Mouse (Mus musculus): Measurements from ENCODE around the gene Hormad1. TPM values are rescaled to one million over a fixed set of nuclear protein-coding genes. Genes with fewer than 3 reads are reported as not detected.

Hormad1 gene
- polyA plus RNA-seq (2011; ENCODE audit: insufficient read depth, insufficient read length, low replicate concordance, missing spikeins): not detected in 2 replicates

GRCm38 (mm10) chr3:95559437-95559836, at the start of gene Hormad1:
Gene Hormad1, plus strand, starts transcription at chr3:95559677.
- TF ChIP-seq POLR2A (IDR thresholded peaks at IDR 0.05; ENCODE audit: borderline replicate concordance, control insufficient read depth, low read depth, low read length) (no peak), CTCF (IDR thresholded peaks at IDR 0.05; ENCODE audit: control insufficient read depth, insufficient read depth, low read length) (no peak)
- Histone ChIP-seq H3K4me3 (replicated peaks; ENCODE audit: control insufficient read depth, low read depth, low read length) (no peak within 1 kb of the TSS), H3K4me1 (ENCODE audit: control insufficient read depth, insufficient read depth, low read length) (no peaks in the 10 kb centered on the region), H3K27ac (ENCODE audit: control insufficient read depth, insufficient read depth, low read depth, low read length, poor library complexity) (no peak within 1 kb of the TSS; the same call in 1 of the 2 replicates)
- 90% methylated on average over 27 of the region's 27 CpGs for WGBS

GRCm38 (mm10) chr3:95511611-95512180, 47.8 kb upstream of the Hormad1 start:
- no peak overlapping the region for H3K4me3 ChIP-seq (replicated peaks; ENCODE audit: control insufficient read depth, low read depth, low read length)
- H3K27ac ChIP-seq (ENCODE audit: control insufficient read depth, insufficient read depth, low read depth, low read length, poor library complexity): no peak overlapping the region
- H3K4me1 ChIP-seq (ENCODE audit: control insufficient read depth, insufficient read depth, low read length): peaks cover 4% of the 10 kb centered on the region; the same call in 1 of the 2 replicates
- TF ChIP-seq POLR2A (IDR thresholded peaks at IDR 0.05; ENCODE audit: borderline replicate concordance, control insufficient read depth, low read depth, low read length) (no peak), CTCF (IDR thresholded peaks at IDR 0.05; ENCODE audit: control insufficient read depth, insufficient read depth, low read length) (no peak)
- WGBS: 8% methylated on average over 9 of the region's 9 CpGs

GRCm38 (mm10) chr3:95516614-95517041, 42.8 kb upstream of the Hormad1 start:
- H3K4me3 ChIP-seq (replicated peaks; ENCODE audit: control insufficient read depth, low read depth, low read length): no peak overlapping the region
- TF ChIP-seq CTCF (IDR thresholded peaks at IDR 0.05; ENCODE audit: control insufficient read depth, insufficient read depth, low read length): no peak
- TF ChIP-seq POLR2A (IDR thresholded peaks at IDR 0.05; ENCODE audit: borderline replicate concordance, control insufficient read depth, low read depth, low read length): no peak
- peaks cover 13% of the 10 kb centered on the region for H3K4me1 ChIP-seq (ENCODE audit: control insufficient read depth, insufficient read depth, low read length)
- peak overlapping the region; percentile 65 for H3K27ac ChIP-seq (ENCODE audit: control insufficient read depth, insufficient read depth, low read depth, low read length, poor library complexity)
- WGBS: 58% methylated on average over 3 of the region's 3 CpGs

- TF ChIP-seq POLR2A (IDR thresholded peaks at IDR 0.05; ENCODE audit: borderline replicate concordance, control insufficient read depth, low read depth, low read length) (no peak), CTCF (IDR thresholded peaks at IDR 0.05; ENCODE audit: control insufficient read depth, insufficient read depth, low read length) (peak; percentile 87)
- Histone ChIP-seq H3K4me3 (replicated peaks; ENCODE audit: control insufficient read depth, low read depth, low read length) (no peak overlapping the region), H3K27ac (ENCODE audit: control insufficient read depth, insufficient read depth, low read depth, low read length, poor library complexity) (peak overlapping the region; percentile 51), H3K4me1 (ENCODE audit: control insufficient read depth, insufficient read depth, low read length) (peaks cover 14% of the 10 kb centered on the region)
- WGBS: 20% methylated on average over 10 of the region's 10 CpGs
Observed at GRCm38 (mm10) chr3:95517493-95517898, 42.0 kb upstream of the Hormad1 start.

- H3K27ac ChIP-seq (ENCODE audit: control insufficient read depth, insufficient read depth, low read depth, low read length, poor library complexity): peak overlapping the region; percentile 67
- H3K4me1 ChIP-seq (ENCODE audit: control insufficient read depth, insufficient read depth, low read length): peaks cover 19% of the 10 kb centered on the region
- WGBS: 4% methylated on average over 7 of the region's 7 CpGs
- no peak overlapping the region for H3K4me3 ChIP-seq (replicated peaks; ENCODE audit: control insufficient read depth, low read depth, low read length)
- TF ChIP-seq POLR2A (IDR thresholded peaks at IDR 0.05; ENCODE audit: borderline replicate concordance, control insufficient read depth, low read depth, low read length) (no peak), CTCF (IDR thresholded peaks at IDR 0.05; ENCODE audit: control insufficient read depth, insufficient read depth, low read length) (no peak)
Observed at GRCm38 (mm10) chr3:95518891-95519290, 40.6 kb upstream of the Hormad1 start.

GRCm38 (mm10) chr3:95519315-95519714, 40.2 kb upstream of the Hormad1 start:
- WGBS: 48% methylated on average over 2 of the region's 2 CpGs
- Histone ChIP-seq H3K27ac (ENCODE audit: control insufficient read depth, insufficient read depth, low read depth, low read length, poor library complexity) (peak overlapping the region; percentile 24; the same call in 1 of the 2 replicates), H3K4me3 (replicated peaks; ENCODE audit: control insufficient read depth, low read depth, low read length) (no peak overlapping the region), H3K4me1 (ENCODE audit: control insufficient read depth, insufficient read depth, low read length) (peaks cover 19% of the 10 kb centered on the region)
- TF ChIP-seq POLR2A (IDR thresholded peaks at IDR 0.05; ENCODE audit: borderline replicate concordance, control insufficient read depth, low read depth, low read length) (no peak), CTCF (IDR thresholded peaks at IDR 0.05; ENCODE audit: control insufficient read depth, insufficient read depth, low read length) (no peak)

GRCm38 (mm10) chr3:95520100-95520499, 39.4 kb upstream of the Hormad1 start:
- 87% methylated on average over 3 of the region's 3 CpGs for WGBS
- peak overlapping the region; percentile 63; the same call in 1 of the 2 replicates for H3K27ac ChIP-seq (ENCODE audit: control insufficient read depth, insufficient read depth, low read depth, low read length, poor library complexity)
- TF ChIP-seq POLR2A (IDR thresholded peaks at IDR 0.05; ENCODE audit: borderline replicate concordance, control insufficient read depth, low read depth, low read length): no peak
- no peak for TF ChIP-seq CTCF (IDR thresholded peaks at IDR 0.05; ENCODE audit: control insufficient read depth, insufficient read depth, low read length)
- no peak overlapping the region for H3K4me3 ChIP-seq (replicated peaks; ENCODE audit: control insufficient read depth, low read depth, low read length)
- peaks cover 19% of the 10 kb centered on the region for H3K4me1 ChIP-seq (ENCODE audit: control insufficient read depth, insufficient read depth, low read length)

- peak overlapping the region; percentile 58; the same call in 1 of the 2 replicates for H3K27ac ChIP-seq (ENCODE audit: control insufficient read depth, insufficient read depth, low read depth, low read length, poor library complexity)
- 19% methylated on average over 10 of the region's 10 CpGs for WGBS
- H3K4me3 ChIP-seq (replicated peaks; ENCODE audit: control insufficient read depth, low read depth, low read length): peak overlapping the region; percentile 29
- H3K4me1 ChIP-seq (ENCODE audit: control insufficient read depth, insufficient read depth, low read length): peaks cover 16% of the 10 kb centered on the region
- TF ChIP-seq CTCF (IDR thresholded peaks at IDR 0.05; ENCODE audit: control insufficient read depth, insufficient read depth, low read length) (no peak), POLR2A (IDR thresholded peaks at IDR 0.05; ENCODE audit: borderline replicate concordance, control insufficient read depth, low read depth, low read length) (no peak)
Observed at GRCm38 (mm10) chr3:95521168-95521567, 38.3 kb upstream of the Hormad1 start.
